Mouse (Mus musculus) cerebellum, adult (tissue): ENCODE measurements at regions not wholly inside any gene's neighbourhood (a gene's known extent, or its start where the extent isn't known, plus 50 kb on each side); places are given as distances from the start of the nearest gene placed in this dataset.

Experiments
- ATAC-seq: cut with Nextera tagmentation; 2 replicates; pipeline ENCODE4 v1.9.2; 2017; ENCODE audit warnings: mild to moderate bottlenecking, moderate library complexity, mixed read lengths; ENCODE audit not compliant: insufficient number of reproducible peaks, low FRiP score, low TSS enrichment

DNA sequence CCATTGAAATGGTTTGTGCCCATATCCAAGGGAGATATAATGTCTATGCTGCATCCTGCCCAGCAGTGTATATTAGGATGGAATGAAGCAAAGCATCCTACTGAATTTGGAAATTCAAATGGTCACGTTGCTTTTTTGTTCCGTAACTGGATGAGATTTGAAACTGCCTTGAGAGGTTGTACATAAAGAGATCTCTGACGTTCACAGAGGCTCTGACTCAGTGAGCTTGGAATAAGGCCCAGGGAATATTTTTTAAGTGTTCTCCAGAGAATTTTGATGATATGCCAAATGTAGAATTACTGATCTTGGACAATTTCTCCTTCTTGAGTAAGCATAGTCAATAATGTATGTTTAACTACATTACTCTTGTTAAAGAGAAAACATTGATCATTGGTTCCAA, 104.2 kb downstream of the Aldh8a1 start:
- no peak for ATAC-seq

GRCm38 (mm10) chr10:21482055-21482454, 105.0 kb downstream of the Aldh8a1 start:
- ATAC-seq = no peak

DNA sequence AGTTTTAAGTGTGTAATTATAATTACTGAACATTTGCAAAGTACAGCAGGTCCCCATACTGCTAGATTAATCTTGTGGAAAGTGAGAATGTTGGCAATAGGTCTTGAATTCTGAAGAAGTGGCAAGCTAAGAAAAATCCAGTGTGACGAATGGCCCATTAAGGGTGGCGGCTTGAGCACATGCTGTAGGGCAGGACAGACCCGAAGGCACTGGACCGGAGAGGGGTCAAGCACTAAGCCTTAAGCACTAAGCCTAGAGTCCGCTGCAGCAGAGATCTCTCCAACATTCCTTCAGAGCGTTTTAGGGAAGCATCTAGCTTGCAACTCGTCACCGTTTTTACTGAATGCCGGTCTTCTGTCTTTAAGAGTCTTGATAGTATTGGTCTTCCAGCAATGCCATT, 105.6 kb downstream of the Aldh8a1 start:
- no peak for ATAC-seq

DNA sequence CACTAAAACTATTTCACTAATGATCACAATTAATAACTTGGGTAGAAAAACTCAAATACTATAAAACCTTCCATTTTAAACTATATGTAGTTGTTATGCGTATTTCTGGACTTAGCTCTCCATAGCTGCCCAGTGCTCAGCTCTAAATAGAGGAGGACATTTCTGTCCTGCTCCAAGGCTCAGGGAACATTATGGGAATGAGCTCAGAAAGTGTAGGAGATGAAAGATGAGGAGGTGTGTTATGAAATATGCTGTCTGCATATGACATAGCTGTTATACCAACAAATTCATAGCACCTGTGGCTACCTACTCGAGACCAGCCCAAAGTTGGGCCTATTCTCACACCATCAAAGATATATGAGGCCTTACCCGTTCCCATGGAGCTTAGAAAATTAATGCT, 106.3 kb downstream of the Aldh8a1 start:
- ATAC-seq = no peak

- ATAC-seq = no peak
Observed at GRCm38 (mm10) chr10:21488374-21488930, 104.5 kb upstream of the 1700020N01Rik start.

DNA sequence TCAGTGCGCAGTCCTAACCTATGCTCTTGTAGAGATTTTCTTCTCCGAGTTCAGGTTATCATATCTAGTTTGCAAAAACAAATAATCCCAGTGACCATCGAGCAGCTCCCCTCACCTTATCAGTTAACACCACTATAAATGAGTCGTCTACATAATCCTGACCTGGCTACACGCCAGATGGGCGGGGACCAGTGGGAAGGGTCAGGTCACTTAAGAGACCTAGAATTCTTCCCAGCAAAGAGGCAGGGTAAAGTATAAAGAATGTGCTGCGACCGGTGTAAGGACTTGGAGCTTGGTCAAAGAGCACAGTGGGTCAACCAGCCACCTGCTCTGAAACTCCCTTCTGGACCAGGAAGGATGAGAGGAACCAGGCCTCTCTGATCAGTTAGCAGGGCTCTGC, 102.0 kb upstream of the 1700020N01Rik start:
- ATAC-seq = no peak

DNA sequence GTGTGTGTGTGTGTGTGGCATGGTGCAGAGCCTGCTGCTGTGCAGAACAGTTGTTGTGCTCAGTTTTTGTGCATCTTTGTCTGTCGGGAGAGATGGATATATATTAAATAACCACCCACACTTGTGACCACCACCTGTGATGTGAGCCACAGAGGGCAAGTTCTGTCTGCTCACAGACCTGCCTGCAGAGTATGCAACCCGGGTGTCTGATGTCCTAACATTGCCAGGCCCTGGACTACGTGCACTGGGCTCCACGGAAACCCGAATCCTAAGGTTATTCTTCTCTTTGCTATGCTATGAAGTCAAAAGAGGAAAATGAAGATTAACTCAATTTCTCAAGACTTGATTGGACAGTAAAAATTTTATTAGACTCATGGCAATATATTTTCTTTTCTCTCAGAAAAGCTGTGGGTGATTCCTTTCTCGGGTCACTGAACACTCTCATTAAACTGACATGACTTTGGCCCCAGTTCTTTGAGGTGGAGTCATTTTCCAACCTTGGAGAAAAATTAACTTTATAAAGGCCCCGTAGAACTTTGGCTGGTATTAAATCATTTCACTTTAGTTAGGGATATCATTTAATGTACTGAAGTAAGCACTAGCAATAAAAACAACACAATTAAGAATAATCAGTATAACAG, 100.6 kb upstream of the 1700020N01Rik start:
- ATAC-seq = no peak

DNA sequence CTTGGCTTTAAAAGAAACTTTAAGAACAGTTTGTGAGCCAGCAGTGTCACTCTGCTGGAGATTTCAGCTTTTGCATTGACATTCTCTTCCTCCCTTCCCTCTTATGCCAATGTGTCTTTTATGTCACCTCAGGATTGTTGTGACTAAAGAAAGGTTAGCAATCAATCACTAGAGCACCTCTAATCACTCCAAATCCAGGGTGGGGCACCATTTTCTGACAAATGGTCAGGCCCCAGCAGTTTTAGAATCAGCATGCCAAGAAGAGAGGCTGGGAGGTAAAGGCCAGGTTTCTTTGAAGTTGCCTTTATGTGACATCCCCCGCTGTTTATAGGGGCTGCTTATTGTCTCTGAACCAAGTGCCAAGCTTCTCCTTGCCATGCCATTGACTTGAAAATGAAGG, 98.4 kb upstream of the 1700020N01Rik start:
- ATAC-seq = no peak

DNA sequence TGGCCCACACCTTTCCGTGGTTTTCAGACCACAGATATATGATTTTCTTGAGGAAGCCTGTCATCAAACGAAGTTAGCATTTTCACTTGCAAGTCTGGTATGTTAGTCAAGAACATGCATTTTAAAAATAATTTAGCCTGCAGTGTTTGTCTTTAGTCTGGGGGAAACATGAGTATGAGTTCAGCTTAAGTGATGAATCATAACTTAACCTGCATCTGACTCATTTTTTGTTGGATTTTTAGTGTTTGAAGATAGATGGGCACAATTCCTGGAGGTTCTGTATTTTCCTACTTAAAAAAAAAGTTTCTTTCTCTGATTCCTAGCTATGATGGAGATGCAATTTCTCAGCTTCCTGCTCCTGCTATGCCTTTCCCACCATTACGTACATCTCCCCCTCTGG, 95.8 kb upstream of the 1700020N01Rik start:
- ATAC-seq = no peak

DNA sequence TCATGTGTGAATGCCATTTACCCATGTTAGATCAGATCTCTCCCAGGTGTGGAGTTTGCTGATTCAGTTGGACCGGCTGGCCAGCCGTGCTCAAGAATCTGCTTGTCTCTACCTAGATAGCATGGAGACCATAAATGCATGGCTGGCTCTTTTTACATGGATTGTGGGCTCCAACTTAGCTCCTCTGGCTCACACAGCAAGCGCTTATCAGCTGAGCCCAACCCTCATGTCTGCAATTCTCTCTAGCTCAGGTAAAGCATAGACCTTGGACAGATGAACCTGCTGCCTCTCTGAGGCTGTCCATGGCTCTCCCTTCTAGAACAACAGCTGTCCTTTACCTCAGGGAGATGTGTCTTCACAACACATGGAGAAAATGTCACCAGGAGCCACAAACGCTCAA, 94.8 kb upstream of the 1700020N01Rik start:
- no peak for ATAC-seq

DNA sequence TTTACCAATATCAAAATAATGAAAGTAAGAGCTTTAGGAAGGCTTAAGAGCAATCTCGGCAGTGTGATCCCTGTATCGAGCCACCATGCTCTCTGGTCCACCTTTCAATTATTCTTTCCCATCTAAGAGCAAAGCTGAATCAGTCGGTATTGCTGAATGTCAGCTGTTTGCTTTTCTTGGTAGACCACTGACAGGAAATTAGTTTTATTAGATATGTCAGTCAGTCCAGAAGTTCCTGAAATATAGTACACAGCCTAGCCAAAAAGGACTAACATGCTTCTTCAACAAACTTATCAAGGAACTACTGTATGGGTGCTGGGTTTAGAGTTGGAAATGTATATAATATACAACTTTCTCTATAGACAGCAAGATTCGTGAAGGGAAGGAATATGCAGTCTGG, 91.3 kb upstream of the 1700020N01Rik start:
- no peak for ATAC-seq

GRCm38 (mm10) chr10:21504431-21504830, 88.5 kb upstream of the 1700020N01Rik start:
- no peak for ATAC-seq

GRCm38 (mm10) chr10:21511386-21511785, 81.6 kb upstream of the 1700020N01Rik start:
- ATAC-seq = no peak

DNA sequence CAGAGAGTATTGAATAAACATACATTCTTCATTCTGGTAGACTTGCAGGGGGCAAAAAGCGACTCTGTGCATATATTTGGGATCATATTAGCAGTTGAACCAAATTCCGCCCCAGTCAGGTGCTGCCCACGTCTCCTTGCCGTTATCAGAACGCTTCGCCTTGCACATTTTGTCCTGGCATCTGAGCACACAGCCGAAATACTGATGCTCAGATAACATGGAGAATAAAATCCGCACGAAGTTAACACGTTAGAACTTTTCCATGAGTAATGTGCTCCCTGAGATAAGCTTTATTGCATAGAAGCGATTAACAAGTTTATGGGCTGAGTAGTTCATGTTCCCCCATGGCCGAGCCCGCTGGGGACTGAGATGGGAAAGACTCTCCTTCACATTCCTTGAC, 80.5 kb upstream of the 1700020N01Rik start:
- no peak for ATAC-seq

DNA sequence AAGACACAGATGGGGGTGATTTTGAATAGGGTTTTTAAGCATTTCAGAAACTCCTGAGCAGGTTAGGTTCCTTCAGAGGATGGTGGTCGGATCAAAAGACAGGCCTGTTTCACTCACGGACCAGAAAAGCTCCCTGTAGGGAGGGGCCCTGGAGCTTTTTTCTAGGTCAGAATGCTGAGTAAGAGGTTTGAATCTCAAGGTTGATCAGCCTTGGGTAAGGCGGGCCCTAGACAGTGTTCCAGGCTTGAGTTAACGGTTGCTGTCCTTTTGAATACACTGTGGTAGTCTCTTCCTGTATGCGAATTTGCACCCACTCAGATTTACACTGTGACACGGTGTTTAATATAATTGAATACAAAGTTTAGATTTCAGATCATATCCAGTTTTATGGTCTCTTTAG, 75.2 kb upstream of the 1700020N01Rik start:
- no peak for ATAC-seq

- no peak for ATAC-seq
Observed at GRCm38 (mm10) chr10:21520854-21521253, 72.1 kb upstream of the 1700020N01Rik start.

- ATAC-seq = no peak
Observed at GRCm38 (mm10) chr10:21525555-21525954, 67.4 kb upstream of the 1700020N01Rik start.

DNA sequence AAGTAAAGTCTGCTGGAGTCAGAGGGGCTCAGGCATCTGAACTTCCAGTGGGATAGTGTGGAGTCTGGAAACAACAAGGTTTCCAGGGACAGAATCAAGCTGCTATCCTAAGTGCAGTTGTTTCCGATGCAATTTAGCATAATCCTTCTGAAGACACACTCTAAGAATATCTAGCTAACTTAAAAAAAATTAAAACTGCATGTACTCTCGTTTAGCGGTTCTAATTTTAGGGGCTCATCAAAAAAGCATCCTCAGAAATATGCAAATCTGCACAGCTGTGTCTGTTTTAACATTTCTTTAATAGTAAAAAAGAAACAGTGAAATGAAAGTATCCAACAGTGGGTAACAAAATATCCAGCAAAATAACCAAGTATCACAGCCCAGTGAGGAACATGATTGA, 64.5 kb upstream of the 1700020N01Rik start:
- no peak for ATAC-seq

- ATAC-seq = no peak
Observed at GRCm38 (mm10) chr10:21529098-21529749, 63.7 kb upstream of the 1700020N01Rik start.

DNA sequence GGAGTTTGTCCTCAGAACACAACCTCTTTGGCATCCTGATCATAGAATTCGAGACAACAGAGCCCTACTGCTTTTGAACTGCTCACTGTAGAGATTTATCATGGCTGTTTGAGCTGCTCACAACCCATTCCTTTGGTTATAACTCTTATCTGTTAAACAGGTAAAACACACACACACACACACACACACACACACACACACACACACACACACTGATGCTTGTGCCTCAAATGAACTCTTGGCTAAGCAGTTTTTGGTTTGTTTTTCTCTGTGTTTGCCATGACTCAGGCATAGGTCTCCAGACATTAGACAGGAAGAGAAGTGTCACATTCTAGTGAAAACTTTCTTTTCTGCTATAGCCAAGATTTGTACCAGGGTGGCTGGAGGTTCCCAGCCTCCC, 60.8 kb upstream of the 1700020N01Rik start:
- no peak for ATAC-seq

DNA sequence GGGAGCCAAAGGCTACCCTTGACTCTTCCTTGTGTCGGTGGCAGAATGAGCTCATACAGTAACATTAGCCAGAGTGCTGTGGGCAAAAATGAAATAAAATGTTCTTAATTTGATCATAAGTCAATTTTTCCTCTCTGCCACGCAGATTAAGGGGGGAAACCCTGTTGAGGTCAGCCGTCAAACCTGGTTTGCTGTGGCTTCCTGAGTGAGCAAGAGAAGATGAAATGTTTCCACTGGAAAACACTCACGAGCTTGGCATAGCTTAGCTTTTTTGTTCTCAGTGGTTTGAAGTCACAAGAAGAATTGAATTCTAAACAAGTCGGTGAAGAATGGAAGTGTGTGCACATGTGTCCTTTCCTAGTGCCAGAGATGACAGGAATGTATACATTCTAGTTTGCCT, 57.3 kb upstream of the 1700020N01Rik start:
- no peak for ATAC-seq

- no peak for ATAC-seq
Observed at GRCm38 (mm10) chr10:21538481-21538880, 54.5 kb upstream of the 1700020N01Rik start.
